Mouse (Mus musculus) cerebellum, postnatal 4 days (tissue): ENCODE results near the gene Auts2.

Experiments used
- DNase-seq, 2 experiments: peaks; one replicate each; pipeline ENCODE4 v3.0.0; 2022; ENCODE audit warnings: low spot score in 2 of 2, mixed read lengths in 1 of 2

Gene Auts2

GRCm38 (mm10) chr5:131677518-131677917, 865.6 kb downstream of the Auts2 start:
- peak in 1 of 2 experiments; percentile 32 for DNase-seq

- no peak for DNase-seq
Measured at GRCm38 (mm10) chr5:131673696-131674095, 869.4 kb downstream of the Auts2 start.

GRCm38 (mm10) chr5:131665068-131665467, 878.1 kb downstream of the Auts2 start:
- DNase-seq = no peak

- no peak for DNase-seq
Measured at GRCm38 (mm10) chr5:131664657-131665056, 878.5 kb downstream of the Auts2 start.

GRCm38 (mm10) chr5:131662657-131663056, 880.5 kb downstream of the Auts2 start:
- peak in 1 of 2 experiments; percentile 42 for DNase-seq

GRCm38 (mm10) chr5:131658822-131659515, 884.2 kb downstream of the Auts2 start:
- no peak for DNase-seq

GRCm38 (mm10) chr5:131654206-131654605, 888.9 kb downstream of the Auts2 start:
- no peak for DNase-seq

- peak in 1 of 2 experiments; percentile 56 for DNase-seq
Measured at GRCm38 (mm10) chr5:131650381-131650891, 892.7 kb downstream of the Auts2 start.

- no peak for DNase-seq
Measured at GRCm38 (mm10) chr5:131647683-131648119, 895.4 kb downstream of the Auts2 start.

GRCm38 (mm10) chr5:131647104-131647682, 896.0 kb downstream of the Auts2 start:
- DNase-seq = no peak

GRCm38 (mm10) chr5:131646192-131646775, 896.9 kb downstream of the Auts2 start:
- no peak for DNase-seq

- DNase-seq = peak; percentile 26 to 60
Measured at GRCm38 (mm10) chr5:131645341-131646191, 897.6 kb downstream of the Auts2 start.

- DNase-seq = no peak
Measured at GRCm38 (mm10) chr5:131644331-131644730, 898.8 kb downstream of the Auts2 start.

- DNase-seq = peak in 1 of 2 experiments; percentile 52
Measured at GRCm38 (mm10) chr5:131643176-131644174, 899.7 kb downstream of the Auts2 start.

- no peak for DNase-seq
Measured at GRCm38 (mm10) chr5:131642752-131643151, 900.4 kb downstream of the Auts2 start.

- DNase-seq = no peak
Measured at GRCm38 (mm10) chr5:131636431-131636830, 906.7 kb downstream of the Auts2 start.

- no peak for DNase-seq
Measured at GRCm38 (mm10) chr5:131634731-131635130, 908.4 kb downstream of the Auts2 start.

- DNase-seq = no peak
Measured at GRCm38 (mm10) chr5:131631998-131632379, 911.2 kb downstream of the Auts2 start.

- DNase-seq = no peak
Measured at GRCm38 (mm10) chr5:131631038-131631997, 911.8 kb downstream of the Auts2 start.
